Mouse (Mus musculus) spleen, adult 2 months (tissue): ENCODE data around the gene Dnaic2. TPM values are rescaled to one million over a fixed set of nuclear protein-coding genes. Genes with fewer than 3 reads are reported as not detected.

Source experiments
- DNase-seq, 2 experiments: peaks; one replicate each; pipeline versions ENCODE4 v3.0.0 to v3.0.0-alpha.2; 2012 to 2021; ENCODE audit warnings: low spot score in 2 of 2, low read depth in 1 of 2
- H3K27ac ChIP-seq: fragments of 200-500 bp; 2 replicates; pipeline ENCODE4 v1.5.1; 2012; ENCODE audit warnings: low read length, inconsistent platforms; ENCODE audit not compliant: insufficient read depth
- H3K27me3 ChIP-seq: fragments of 200-500 bp; 2 replicates; pipeline ENCODE4 v1.6.1; 2012; ENCODE audit warnings: mild to moderate bottlenecking, moderate library complexity, low read length, inconsistent platforms; ENCODE audit not compliant: control insufficient read depth, insufficient read depth
- H3K36me3 ChIP-seq: fragments of 200-500 bp; 2 replicates; pipeline ENCODE4 v1.6.1; 2012; ENCODE audit warnings: mild to moderate bottlenecking, low read length, inconsistent platforms; ENCODE audit not compliant: control insufficient read depth, insufficient read depth
- H3K4me1 ChIP-seq: fragments of 200-500 bp; 2 replicates; pipeline ENCODE4 v1.6.1; 2011; ENCODE audit warnings: inconsistent platforms; ENCODE audit not compliant: control insufficient read depth, insufficient read depth, insufficient read length
- H3K4me3 ChIP-seq: fragments of 200-500 bp; 2 replicates; pipeline ENCODE4 v1.5.1; 2011; ENCODE audit warnings: mild to moderate bottlenecking, inconsistent platforms; ENCODE audit not compliant: insufficient read depth, insufficient read length; ENCODE audit errors: extremely low read depth
- CTCF ChIP-seq: fragments of 200-500 bp; IDR thresholded peaks from 2 replicates; pipeline ENCODE4 v1.5.1; 2011; ENCODE audit warnings: mild to moderate bottlenecking, inconsistent platforms; ENCODE audit not compliant: insufficient read depth, insufficient read length, insufficient replicate concordance; ENCODE audit errors: extremely low read depth
- POLR2A ChIP-seq: fragments of 200-500 bp; IDR thresholded peaks from 2 replicates; pipeline ENCODE4 v1.6.1; 2011; ENCODE audit warnings: low read depth, low read length, inconsistent platforms
- WGBS: fragments of 180-500 bp; shearing (Covaris S2); methylation state at CpG from one replicate; pipeline ENCODE4 v1.1.7; 2018; 5-methylcytosine and 5-hydroxymethylcytosine counted together
- polyA plus RNA-seq: library from polyadenylated mRNA; depleted of rRNA; stranded (reverse); fragments of >200 nt; gene quantifications from 2 replicates; pipeline ENCODE4 v1.2.3, GENCODE M21; 2012

The Dnaic2 gene
- polyA plus RNA-seq, 1 experiment, result 0.39 TPM

DNA sequence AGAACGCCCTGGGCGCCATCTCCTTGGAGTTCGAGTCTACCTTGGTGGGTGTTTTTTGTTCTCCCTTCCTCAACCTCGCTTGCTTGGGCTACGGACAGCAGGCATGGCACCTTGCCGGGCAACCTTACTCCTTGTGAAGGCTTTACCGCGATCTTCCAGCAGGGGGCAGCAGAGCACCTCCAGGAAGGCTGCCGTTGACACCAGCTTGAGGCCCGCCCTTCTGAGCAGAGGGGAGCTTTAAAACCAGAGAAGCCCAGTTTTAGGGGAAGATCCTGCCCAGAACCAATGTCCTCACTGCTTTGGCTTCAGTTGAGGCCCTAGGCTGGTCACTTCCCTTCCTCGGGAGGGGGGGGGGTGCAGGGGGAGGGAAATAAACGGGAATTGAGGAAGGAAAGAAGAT lies 17.9 kb downstream of the Dnaic2 start:
- Histone ChIP-seq H3K4me3 (no peak overlapping the region), H3K27ac (no peak overlapping the region), H3K36me3 (no peaks in the 10 kb centered on the region), H3K4me1 (peaks cover 15% of the 10 kb centered on the region; the same call in 1 of the 2 replicates), H3K27me3 (no peaks in the 10 kb centered on the region)
- TF ChIP-seq CTCF (peak; percentile 98), POLR2A (no peak)
- WGBS, result 2% methylated on average over 12 of the region's 12 CpGs
- peak; percentile 59 to 89 for DNase-seq

- H3K4me3 ChIP-seq, result no peak overlapping the region
- no peaks in the 10 kb centered on the region for H3K36me3 ChIP-seq
- 0 out of 2 replicates have a peak overlapping the region, but pooled peaks have one; percentile 6 for H3K27ac ChIP-seq
- peaks cover 3% of the 10 kb centered on the region; the same call in 1 of the 2 replicates for H3K4me1 ChIP-seq
- H3K27me3 ChIP-seq, result no peaks in the 10 kb centered on the region
- peak in 1 of 2 experiments; percentile 25 for DNase-seq
- WGBS, result 20% methylated on average over 12 of the region's 12 CpGs
- no peak for TF ChIP-seq POLR2A
- TF ChIP-seq CTCF, result no peak
Observed at GRCm38 (mm10) chr11:114747564-114748138, 20.4 kb downstream of the Dnaic2 start.

DNA sequence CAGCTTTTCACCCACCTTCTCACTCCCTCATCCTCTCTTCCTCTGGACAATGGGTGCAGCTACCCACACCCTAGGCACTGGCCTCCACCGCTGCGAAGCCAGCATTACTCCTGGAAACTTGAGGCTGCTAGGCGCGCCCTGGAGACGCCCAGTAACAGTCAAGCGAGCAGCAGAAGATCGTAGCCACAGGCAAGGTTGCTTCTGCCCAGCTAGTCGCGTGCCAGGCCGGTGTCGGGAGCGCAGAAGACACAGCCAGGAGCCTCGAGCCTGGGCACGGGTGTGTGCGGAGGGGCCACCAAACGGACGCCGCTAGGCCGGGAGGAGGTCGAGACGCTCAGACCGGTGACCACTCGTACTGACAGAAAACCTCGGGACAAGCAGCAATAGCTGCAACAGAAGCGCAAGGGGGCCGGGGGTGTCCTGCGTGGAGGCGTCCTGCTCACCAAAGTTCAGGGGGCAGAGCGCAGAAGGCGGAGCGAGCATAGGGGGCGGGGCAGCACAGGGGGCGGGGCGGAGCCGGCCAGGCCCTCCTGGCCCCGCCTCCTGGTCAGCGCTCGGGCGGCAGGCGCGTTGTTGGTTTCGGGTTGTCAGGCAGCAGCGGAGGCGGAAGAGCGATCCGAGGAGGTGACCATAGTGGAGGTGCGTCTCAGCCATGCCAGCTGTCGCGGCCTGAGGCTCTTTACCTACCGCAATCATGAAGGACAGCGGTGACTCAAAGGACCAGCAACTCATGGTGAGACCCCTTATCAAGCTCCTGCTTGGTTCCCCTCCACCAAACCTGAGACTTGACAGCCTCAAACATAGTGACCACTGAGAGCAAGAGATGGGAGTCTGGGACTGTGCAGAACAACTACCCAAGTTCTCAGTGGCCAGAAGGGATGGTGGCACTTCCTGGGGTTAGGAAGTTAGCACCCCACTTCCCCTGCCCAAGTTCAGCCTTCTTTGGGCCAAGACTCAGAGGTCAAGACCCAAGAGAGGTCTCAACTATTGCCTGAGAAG lies 37.9 kb downstream of the Dnaic2 start, which contains the start of gene Kif19a:
TSS of gene Kif19a (plus strand) at position 569 of the 999 bp plus-strand sequence.
- Histone ChIP-seq H3K27me3 (no peaks in the 10 kb centered on the region), H3K27ac (no peak within 1 kb of the TSS), H3K36me3 (no peaks in the 10 kb centered on the region), H3K4me3 (peak within 1 kb of the TSS; percentile 56; the same call in 1 of the 2 replicates), H3K4me1 (peaks cover 11% of the 10 kb centered on the region)
- DNase-seq, result peak in 1 of 2 experiments; percentile 50
- no peak for TF ChIP-seq CTCF
- TF ChIP-seq POLR2A, result no peak
- 6% methylated on average over 49 of the region's 51 CpGs for WGBS

GRCm38 (mm10) chr11:114769911-114770310 lies 42.7 kb downstream of the Dnaic2 start:
- TF ChIP-seq CTCF (no peak), POLR2A (no peak)
- Histone ChIP-seq H3K4me1 (peaks cover 6% of the 10 kb centered on the region), H3K27ac (no peak overlapping the region), H3K36me3 (no peaks in the 10 kb centered on the region), H3K27me3 (no peaks in the 10 kb centered on the region), H3K4me3 (no peak overlapping the region)
- no peak for DNase-seq
- WGBS, result 84% methylated on average over 6 of the region's 6 CpGs

GRCm38 (mm10) chr11:114771896-114772295 lies 44.7 kb downstream of the Dnaic2 start:
- Histone ChIP-seq H3K4me3 (no peak overlapping the region), H3K36me3 (no peaks in the 10 kb centered on the region), H3K27me3 (no peaks in the 10 kb centered on the region), H3K4me1 (no peaks in the 10 kb centered on the region), H3K27ac (no peak overlapping the region)
- TF ChIP-seq CTCF, result no peak
- TF ChIP-seq POLR2A, result no peak
- 90% methylated on average over 2 of the region's 2 CpGs for WGBS
- no peak for DNase-seq

DNA sequence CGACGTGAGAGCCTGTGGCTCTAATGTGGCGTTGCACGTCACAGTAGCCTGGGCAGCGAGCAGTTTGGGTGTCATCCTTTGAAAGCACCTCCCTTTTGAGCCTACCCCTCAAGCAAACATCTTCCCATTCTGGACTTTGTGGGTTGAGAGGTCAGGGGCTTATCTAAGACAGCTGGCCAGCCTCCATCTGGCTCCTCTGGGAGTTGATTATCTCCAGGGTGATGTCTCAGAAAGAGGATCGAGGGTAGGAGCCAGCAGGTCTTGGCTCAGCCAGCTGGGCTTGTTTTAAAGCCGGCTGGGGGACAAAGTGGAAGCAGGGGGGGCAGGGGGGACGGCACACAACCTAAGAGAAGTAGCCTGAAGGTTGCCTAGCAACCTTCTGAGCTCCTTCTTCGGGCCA lies 52.9 kb downstream of the Dnaic2 start:
- TF ChIP-seq CTCF (no peak), POLR2A (no peak)
- H3K4me1 ChIP-seq, result no peaks in the 10 kb centered on the region
- 62% methylated on average over 9 of the region's 9 CpGs for WGBS
- H3K4me3 ChIP-seq, result no peak overlapping the region
- no peaks in the 10 kb centered on the region for H3K27me3 ChIP-seq
- no peak overlapping the region for H3K27ac ChIP-seq
- no peak for DNase-seq
- no peaks in the 10 kb centered on the region for H3K36me3 ChIP-seq

GRCm38 (mm10) chr11:114785892-114786291 lies 58.7 kb downstream of the Dnaic2 start:
- 55% methylated on average over 10 of the region's 10 CpGs for WGBS
- H3K36me3 ChIP-seq, result no peaks in the 10 kb centered on the region
- DNase-seq, result no peak
- no peak overlapping the region for H3K4me3 ChIP-seq
- H3K27me3 ChIP-seq, result peaks cover 10% of the 10 kb centered on the region; the same call in 1 of the 2 replicates
- no peak overlapping the region for H3K27ac ChIP-seq
- TF ChIP-seq POLR2A (no peak), CTCF (no peak)
- H3K4me1 ChIP-seq, result peaks cover 9% of the 10 kb centered on the region
